Mouse (Mus musculus) cerebellum, postnatal 4 days (tissue): ENCODE results near the gene Gm21118.
"Not testable (repeated sequence)": the region's sequence is repeated elsewhere in the genome, so short reads cannot be mapped to it uniquely, and the experiment has no call there.

Source experiments
- DNase-seq, 2 experiments: peaks; one replicate each; pipeline ENCODE4 v3.0.0; 2022; ENCODE audit warnings: low spot score in 2 of 2, mixed read lengths in 1 of 2

The Gm21118 gene

DNA sequence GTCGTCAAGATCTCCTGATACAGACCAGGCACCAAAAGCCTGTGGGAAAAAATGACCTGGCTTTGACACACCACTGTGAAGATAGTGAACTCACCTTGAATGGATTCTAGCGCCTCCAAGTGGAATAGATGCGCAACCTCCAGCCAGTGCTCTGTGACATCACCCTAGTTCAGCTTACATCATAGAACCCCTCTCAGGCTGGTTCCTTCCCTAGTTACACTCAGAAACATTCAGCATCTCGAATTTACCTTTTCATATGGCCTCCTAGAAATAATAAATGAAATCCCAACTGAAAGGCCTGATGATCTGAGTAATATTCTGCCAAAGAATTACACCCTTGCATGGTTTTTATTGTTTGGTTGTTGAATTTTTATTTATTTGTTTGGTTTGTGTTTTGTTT is at the start of gene Gm21118:
Gm21118 (minus strand) TSS at position 101 of the 400 bp plus-strand sequence.
- DNase-seq = not testable (repeated sequence)

DNA sequence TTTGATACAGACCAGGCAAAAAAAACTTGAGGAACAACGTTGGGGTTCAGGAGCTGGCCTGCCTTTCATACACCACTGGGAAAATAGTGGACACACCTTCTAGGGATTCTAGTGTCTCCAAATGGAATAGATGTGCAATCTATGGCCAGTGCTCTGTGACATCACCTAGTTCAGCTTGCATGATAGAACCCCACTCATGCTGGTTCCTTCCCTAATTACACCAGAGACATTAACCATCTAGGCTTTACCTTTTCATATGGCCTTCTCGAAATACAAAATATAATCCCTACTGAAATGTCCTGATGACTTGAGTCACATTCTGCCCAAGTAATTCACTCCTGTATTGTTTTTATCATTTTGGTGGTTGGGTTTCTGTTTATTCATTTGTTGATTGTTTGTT is 29.7 kb upstream of the Gm21118 start, which contains the start of the genes Gm29423 and Gm29644:
Gm29423 (minus strand) TSS at position 101 of the 400 bp plus-strand sequence.
Gm29644 (minus strand) TSS at position 157 of the 400 bp plus-strand sequence.
- DNase-seq = not testable (repeated sequence)
